Mouse (Mus musculus): ENCODE measurements around the gene Pnpo.

GRCm38 (mm10) chr11:96992722-96993311, 49.0 kb upstream of the Pnpo start:
- no peak for TF ChIP-seq CTCF (IDR thresholded peaks at IDR 0.05; ENCODE audit: extremely low read depth, insufficient read depth, insufficient read length, insufficient replicate concordance)
- no peak for TF ChIP-seq POLR2A (IDR thresholded peaks at IDR 0.05; ENCODE audit: low read depth, low read length)

Data from spleen, adult 2 months (tissue).